Mouse (Mus musculus): Measurements from ENCODE around the gene Gramd1b. TPM values are rescaled to one million over a fixed set of nuclear protein-coding genes. Genes with fewer than 3 reads are reported as not detected.

Gene Gramd1b
- total RNA-seq, 2 experiments from 2014 or later = 161 to 183 TPM

DNA sequence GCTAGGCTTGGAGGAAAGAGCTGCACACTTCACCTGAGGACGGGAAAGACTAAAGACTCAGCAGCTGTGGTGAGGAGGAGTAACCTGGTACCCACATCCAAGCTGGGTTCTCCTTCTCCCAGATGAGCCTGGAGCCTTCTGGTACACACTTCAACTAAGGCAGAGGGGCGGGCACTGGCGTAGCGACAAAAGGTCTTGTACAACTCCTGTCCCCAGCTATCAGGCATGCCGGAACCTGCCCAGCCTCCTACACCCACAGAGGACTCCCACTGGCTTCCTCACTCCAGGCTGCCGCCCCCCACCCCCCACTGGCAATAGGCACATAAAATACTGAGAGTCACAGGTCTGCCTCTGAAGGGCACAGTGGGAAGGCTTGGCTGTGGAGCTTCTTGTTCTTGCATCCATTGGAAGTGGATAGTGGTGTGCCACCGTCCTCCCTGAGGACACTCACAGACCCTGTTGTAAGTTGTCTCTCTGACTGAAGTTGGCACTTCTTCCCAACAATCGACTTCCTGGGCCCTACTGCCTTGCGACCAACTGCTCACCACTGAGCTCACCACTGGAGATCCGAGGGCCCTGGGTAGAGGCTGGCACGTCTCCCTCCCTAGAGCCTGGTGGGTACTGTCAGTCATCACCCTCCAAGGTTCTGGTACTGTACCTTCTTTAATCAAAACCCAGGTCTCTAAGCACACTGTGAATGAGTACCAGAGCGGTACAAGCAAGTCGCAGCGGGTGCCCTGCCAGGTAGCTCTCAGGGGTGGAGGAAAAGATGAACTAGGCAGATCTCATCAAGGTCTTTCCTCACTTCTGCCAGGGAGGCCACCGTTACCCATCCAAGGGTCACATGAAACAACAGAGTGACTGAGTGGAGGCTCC is 199.5 kb downstream of the Gramd1b start:
- intact Hi-C loops (cut with DNase I) = loop anchor here (2.0 to 10.0 kb wide), 2 partner anchors 107 to 423 kb away; no protein-coding TSS in a partner anchor
- DNase-seq (ENCODE audit: low spot score in 2 of 2) = no peak

DNA sequence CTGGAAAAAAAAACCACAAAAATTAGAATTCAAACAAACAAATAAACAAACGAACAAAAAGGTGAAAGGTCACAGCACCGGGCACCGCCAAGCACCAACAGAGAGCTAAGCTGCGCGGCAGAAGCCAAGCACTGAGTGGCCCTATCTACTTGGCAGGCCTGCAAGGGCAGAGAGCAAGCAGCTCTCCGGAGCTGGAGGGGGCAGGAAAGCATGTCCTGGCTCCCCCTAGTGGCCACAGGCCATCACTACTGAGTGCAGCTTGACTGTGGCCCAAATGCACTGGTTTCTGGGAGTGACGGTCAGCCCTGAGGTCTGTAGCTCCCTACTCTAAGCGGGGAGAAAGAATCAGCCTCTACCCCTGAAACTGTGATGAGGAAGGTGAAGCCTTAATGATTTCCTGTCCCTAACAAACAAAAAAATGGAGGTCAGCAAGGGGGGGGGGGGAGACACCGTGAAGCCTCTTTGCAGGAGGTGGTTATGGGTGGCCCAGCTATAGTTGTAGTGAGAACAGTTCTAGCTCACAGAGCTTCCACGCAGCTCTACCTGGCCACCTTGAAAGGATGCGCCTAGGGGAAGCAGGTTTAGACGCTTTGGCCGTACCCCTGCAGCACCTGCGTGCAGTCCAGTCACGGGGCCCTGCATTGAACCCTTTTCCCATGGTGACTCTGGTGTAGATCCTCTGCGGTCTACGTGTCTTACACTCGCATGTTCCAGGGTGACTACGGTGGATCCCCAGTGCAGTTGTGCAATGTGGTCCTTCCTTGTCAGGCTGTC is 200.4 kb downstream of the Gramd1b start:
- intact Hi-C loops (cut with DNase I) = loop anchor here (2.0 to 10.0 kb wide), 2 partner anchors 106 to 424 kb away; no protein-coding TSS in a partner anchor
- DNase-seq (ENCODE audit: low spot score in 2 of 2) = peak; percentile 85 to 90

DNA sequence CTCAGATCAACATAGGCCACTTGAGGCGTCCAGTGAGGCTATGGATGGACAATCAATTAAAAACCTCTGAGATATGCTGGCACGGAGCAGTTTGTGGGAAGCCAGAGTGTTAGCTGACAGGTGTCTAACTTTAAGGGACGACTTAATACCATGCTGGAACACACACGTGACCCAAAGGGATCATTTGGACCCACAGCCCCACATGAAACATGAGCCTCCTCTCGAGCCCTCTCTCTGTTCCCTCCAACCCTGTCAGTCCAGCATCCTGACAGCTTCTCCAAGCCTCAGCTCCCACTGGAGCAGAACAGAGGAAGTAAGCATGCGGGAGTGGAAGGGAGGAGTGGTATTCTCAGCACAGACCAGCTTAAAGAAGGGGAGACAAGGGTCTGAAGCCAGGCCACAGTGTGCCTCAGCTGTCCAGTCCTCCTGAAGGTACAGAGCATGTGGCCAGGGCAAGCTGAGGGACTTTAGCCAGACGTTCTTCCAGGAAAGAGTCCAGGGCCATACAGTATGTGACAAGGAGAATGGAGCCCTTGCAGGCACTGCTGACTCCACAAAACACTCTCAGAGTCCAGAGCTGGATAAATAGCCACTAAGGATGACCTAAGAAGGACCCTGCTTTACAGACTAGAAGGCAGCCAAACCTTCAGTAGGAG is 204.8 kb downstream of the Gramd1b start:
- intact Hi-C loops (cut with DNase I) = no loop called here
- DNase-seq (ENCODE audit: low spot score in 2 of 2) = no peak

DNA sequence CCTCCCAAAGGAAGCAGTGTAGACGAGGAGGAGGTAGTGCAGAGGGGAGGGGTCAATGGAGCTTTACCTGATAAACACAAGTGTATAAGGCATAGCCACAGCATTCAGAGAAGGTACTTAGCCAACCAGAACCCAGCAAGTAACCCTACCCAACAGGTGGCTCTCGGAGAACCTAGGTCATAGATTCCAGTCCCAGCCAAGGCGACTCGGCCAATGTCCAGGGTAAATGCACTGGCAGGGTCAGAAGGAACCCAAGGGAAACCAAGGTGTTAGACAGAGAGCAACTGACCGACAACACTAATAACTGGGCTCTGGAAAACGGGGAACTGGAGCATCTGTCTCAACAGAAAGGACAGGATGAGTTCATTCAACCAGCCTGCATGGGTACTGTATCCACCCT is 206.4 kb downstream of the Gramd1b start:
- DNase-seq (ENCODE audit: low spot score in 2 of 2) = no peak
- intact Hi-C loops (cut with DNase I) = no loop called here

DNA sequence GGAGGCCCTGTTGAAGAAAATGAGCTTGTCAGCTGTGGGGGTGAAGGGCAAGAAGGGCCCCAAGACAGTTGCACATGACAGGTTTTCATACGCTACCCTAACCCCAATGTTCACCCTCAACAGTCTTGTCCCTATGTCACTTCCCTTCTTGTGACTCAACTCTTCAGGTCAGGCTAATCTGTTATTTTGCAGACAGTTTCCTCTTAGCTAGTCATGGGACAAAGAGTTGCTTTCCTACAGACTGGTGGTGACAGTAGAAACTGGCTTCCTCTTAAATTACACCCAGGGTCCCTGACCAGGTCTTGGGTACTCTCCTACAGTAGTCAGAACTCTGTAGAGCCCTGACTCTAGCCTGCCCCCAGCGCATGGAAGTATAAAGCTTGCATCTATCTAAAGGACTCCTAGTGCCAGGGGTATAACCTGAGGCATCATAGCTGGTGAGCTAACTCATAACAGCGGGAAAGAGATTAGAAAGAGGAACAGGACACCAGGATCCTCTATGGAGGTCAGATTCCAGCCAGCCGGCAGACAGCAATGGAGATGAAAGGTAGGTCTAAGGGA is 206.9 kb downstream of the Gramd1b start:
- intact Hi-C loops (cut with DNase I) = no loop called here
- DNase-seq (ENCODE audit: low spot score in 2 of 2) = no peak

DNA sequence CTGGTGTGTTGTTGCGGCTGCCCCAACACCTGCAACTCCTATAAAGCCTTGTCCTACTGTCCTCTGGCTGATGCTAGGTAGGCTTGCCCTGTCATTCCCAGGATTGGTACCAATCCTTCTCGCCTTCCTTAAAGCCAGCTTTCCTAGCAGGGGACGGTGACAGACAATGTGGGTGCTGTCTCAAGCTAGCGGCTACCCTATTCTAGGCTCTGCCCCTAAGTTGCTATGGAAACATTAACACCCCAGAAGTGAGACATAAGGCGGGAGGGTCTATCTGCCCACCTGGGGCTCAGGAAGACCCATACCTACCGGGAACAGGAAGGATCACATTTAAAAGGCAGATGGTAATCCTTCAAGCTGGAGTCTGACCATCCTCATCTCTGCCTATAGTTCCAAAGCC is 207.4 kb downstream of the Gramd1b start:
- intact Hi-C loops (cut with DNase I) = no loop called here
- peak in 1 of 2 experiments; percentile 60 for DNase-seq (ENCODE audit: low spot score in 2 of 2)

DNA sequence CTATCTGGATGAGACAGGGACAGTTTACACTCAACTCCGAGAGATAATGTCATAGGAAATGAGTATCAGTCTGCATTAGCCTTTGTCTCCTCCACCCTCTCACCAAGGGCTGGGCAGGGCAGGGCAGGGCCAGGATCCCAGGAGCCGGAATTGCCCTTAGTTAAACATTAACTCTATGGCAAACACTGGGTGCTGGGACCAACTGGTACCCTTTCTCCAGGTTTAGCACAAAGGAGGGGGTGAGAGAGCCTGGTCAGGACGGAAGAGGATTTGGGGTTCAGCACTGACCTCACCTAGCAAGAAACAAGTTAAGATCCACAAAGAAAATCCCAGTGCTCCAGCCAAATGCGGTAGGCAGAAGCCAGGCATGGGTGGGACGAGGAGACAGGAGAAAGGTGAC is 208.0 kb downstream of the Gramd1b start:
- intact Hi-C loops (cut with DNase I) = no loop called here
- DNase-seq (ENCODE audit: low spot score in 2 of 2) = no peak

DNA sequence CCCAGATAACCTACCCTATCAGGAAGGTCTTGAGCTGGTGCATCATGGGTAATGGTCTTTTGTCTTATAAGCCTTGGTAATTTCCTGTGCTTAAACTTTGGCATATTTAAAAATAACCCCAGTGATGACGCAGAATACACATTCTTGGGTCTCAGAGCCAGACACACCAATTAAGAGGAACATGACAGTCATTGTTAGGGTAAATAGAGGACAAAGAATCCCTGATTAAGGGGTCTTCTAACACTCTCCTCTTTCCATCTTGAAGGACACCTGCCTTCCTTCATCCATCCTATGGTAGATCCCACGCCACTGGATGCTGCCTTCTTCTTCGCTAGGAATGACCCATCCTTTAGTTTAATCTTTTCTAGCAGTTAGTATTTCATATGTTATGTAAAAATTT is 208.8 kb downstream of the Gramd1b start:
- intact Hi-C loops (cut with DNase I) = no loop called here
- DNase-seq (ENCODE audit: low spot score in 2 of 2) = no peak

DNA sequence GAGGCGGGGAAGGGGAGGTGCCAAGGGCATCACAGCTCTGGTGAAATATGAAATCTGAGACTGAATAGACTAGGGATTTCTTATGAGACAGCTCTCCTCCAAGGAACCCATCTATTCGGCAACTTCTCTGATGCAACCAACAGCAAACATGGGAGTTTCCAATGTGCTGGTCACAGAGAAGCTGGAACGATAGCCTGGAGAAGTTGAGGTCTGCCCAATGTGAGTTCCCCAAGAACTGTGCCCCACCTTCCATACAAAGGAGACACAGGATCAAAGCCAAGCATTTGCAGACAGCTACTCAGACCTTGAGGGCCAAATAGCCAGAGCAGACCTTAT is 209.5 kb downstream of the Gramd1b start:
- intact Hi-C loops (cut with DNase I) = no loop called here
- DNase-seq (ENCODE audit: low spot score in 2 of 2) = no peak

DNA sequence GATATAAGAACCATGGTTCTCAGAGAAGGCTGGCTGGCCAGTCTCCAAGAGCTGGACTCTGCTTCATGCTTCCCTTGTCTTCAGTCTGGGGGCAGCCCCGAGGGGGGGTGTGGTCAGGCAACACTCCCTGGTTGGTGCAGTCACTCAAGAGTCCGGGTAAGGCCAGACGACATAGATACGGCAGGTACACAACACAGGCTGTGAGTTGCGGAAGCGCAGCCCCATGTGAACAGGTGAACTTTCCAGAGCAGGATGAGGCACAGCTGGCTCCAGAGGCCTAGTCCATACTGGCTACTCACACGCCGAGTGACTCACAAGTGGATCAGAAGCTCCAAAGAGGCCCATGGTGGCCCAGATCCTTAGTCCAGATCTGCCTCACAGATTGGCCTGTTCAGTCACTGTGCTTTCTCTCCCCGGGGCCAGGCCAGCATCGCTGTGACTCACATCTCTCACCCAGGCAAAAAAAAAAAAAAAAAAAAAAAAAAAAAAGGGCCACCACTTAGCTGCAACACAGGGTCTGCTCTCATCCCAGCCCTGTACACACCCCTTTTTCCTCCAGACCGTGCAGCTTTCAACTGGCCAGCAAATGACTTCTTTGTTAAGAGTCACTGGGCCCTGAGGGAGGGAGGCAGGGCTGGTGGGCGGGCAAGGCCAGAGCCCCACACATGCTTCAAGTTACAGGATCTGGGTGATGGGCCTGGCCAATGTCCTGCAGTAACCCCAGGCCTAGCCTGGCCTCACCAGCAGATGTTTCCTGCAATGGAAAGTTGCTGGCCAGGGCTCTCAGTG is 210.1 kb downstream of the Gramd1b start:
- DNase-seq (ENCODE audit: low spot score in 2 of 2) = peak in 1 of 2 experiments; percentile 64
- intact Hi-C loops (cut with DNase I) = no loop called here

DNA sequence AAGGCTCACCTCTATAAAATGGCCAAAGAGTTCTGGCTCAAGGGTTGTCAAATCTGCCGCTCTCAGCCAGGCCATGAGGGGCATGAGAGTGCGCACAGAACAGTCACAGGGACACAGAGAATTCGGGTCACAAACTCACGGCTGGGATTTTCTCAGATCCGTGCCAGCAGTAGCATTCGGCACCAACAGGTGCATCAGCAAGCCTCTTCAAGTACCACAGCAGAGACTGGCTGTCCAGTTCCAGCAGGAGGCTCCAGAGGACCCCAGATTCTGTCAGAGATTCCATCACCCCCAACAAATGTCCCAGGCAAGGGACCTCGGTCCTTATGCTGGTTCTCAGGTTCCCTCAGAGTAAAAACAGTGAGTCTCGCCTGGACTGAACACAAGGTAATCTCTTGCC is 210.8 kb downstream of the Gramd1b start:
- no peak for DNase-seq (ENCODE audit: low spot score in 2 of 2)
- intact Hi-C loops (cut with DNase I) = no loop called here

DNA sequence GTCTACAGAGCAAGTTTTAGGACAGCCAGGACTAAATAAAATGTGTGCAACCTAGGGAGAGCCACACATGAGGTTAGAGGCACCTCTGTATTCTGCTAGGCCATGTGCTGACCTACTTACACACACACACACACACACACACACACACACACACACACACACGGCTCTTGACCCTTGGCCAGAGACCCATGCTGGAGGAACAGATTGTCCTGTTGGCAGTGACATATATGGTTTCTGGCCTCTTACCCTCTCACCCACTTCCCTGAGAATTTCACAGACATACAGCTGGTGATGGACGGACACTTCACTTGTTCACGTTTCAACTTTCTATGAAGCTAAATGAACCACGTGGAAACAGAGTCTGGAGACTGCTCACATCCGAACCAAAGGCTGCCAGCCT is 212.4 kb downstream of the Gramd1b start:
- intact Hi-C loops (cut with DNase I) = loop anchor here (5.0 kb wide), 1 partner anchor 76 kb away; no protein-coding TSS in a partner anchor
- no peak for DNase-seq (ENCODE audit: low spot score in 2 of 2)

DNA sequence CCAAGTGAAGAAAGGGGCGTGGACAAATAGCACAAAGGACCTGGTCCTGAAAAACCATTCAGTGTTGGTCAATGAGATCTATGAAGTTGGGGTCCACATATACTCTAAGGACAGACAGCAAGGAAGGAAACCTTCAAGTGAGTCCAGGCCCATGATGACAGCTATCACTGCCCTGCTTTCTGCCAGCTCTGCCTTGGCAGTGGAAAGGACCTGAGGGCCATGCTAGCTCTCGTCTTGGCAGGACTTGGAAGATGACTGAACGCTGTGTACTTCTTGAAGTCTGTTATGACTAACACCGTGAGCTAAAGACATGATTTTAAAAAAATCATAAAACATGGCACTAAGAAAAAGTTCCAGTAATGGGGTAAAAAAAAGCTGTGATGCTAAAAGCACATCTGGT is 213.4 kb downstream of the Gramd1b start:
- DNase-seq (ENCODE audit: low spot score in 2 of 2) = no peak
- intact Hi-C loops (cut with DNase I) = loop anchor here (5.0 kb wide), 1 partner anchor 75 kb away; no protein-coding TSS in a partner anchor

DNA sequence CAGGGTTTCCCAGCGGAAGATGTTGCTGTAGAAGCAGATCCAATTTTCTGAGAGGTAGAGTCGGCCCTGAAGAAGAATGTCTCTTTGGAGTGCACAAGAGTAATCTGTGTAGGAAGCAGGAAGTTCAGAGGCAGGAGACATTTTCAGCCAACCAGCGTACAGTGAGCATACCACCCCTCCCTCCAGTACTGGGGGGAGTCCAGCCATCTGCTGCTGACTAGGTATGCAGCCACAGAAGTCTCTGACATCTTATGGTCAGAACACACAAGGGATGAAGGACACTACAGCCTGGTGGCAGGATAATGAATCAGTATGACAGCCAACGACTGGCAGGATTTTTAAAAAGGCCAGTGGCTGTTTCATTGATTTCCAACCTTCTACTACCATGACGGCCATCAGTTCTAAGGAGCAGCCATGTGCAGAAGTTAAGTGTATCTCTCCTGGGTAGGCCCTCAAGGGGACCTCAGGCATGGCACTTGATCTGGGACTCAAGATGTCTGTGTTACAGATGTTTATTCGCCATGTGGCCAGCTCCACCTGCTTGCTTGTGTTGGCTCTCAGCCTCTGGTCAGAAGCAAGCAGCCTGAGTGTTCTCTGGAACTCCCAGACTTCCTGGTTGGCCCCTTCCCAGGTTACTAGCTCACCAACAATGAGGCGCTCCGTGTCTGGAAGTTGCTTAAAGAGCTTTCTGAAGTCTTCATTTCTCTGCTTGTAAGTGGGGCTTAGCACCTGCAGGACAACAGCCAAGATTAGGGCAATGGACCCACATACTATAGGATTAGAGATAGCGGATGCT is 214.1 kb downstream of the Gramd1b start:
- no peak for DNase-seq (ENCODE audit: low spot score in 2 of 2)
- intact Hi-C loops (cut with DNase I) = loop anchor here (5.0 kb wide), 1 partner anchor 75 kb away; no protein-coding TSS in a partner anchor

DNA sequence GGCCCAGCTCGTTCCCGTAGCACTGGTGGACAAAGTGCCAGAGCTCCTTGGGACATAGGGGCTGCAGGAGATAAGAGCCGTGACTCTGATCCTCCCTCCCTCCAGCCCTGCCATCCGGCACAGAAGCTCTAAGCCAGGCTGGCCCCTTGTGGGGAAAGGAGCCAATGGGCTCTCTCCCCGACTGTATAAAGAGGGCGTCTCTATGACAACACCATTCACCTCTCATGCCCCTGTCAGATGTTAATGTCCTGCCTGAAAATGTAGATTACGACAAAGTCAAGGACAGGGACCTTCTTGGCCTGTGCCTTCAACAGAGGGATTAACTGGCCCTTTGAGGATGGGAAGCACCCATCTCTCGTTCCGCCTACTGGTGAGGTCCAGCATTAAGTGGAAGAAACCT is 219.4 kb downstream of the Gramd1b start:
- DNase-seq (ENCODE audit: low spot score in 2 of 2) = no peak
- intact Hi-C loops (cut with DNase I) = no loop called here

DNA sequence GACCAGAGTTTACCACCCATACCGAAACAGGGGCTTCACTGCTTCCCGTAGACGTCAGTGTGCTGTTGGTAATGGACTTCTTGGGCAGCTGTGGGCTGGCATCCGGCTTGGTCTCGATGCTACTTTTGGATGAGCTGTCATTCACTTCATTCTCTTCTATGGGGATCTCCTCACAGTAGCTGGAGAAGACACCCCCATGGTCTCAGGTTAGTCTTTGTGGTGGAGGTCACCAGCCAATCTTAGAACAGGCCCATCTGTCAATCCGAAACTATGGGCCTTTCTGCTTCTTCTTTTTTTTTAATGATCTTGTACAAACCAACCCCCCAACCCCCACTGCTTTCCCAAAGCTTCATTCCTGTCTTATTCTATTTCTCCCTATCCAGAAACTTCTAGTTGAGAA is 221.3 kb downstream of the Gramd1b start:
- no peak for DNase-seq (ENCODE audit: low spot score in 2 of 2)
- intact Hi-C loops (cut with DNase I) = no loop called here

DNA sequence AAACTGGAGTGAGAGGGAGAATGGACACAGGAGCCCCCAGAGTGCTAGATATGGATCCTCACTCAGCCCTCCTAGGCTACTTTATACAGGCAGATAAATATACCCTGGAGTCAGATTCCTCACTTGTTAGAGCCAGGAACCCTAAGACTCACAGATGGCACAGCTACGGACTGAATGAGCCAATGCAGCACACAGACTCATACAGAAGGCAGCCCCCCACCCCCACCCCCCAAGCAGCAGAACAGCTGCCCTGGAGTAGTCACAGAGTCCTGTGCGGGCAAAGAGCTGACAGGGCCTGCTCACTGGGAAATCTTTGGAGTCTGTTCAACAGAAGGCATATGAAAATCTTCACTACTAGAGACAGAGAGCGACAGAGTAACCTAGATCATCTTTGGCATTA is 223.9 kb downstream of the Gramd1b start:
- intact Hi-C loops (cut with DNase I) = no loop called here
- DNase-seq (ENCODE audit: low spot score in 2 of 2) = no peak

DNA sequence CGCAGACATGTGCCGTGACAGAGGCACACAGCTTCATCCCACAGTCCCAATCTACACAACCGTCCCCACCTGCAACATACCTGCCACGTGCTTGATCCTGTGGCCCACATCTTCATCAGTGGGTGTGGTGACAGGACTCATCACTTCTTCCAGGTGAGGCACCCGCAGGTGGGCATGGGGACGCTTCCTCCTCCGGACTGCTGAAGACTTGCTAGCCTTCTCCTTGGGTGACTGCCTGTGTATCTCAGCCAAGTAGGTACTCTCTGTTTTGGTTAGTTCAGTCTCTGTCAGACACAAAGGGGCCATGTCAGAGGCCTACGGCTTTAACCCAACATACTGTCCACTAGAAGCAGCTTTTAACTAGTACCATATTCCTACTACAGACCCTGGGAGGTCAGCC is 226.9 kb downstream of the Gramd1b start:
- DNase-seq (ENCODE audit: low spot score in 2 of 2) = no peak

More for the DNA sequence above, 226.9 kb downstream of the Gramd1b start:
- intact Hi-C loops (cut with DNase I) = no loop called here

All from left cerebral cortex, postnatal 25 days (tissue).